Mouse (Mus musculus): ENCODE measurements around the gene Fank1.
A peak's percentile ranks its signal among the peaks of the same experiment; 100 is the strongest.

Gene Fank1

DNA sequence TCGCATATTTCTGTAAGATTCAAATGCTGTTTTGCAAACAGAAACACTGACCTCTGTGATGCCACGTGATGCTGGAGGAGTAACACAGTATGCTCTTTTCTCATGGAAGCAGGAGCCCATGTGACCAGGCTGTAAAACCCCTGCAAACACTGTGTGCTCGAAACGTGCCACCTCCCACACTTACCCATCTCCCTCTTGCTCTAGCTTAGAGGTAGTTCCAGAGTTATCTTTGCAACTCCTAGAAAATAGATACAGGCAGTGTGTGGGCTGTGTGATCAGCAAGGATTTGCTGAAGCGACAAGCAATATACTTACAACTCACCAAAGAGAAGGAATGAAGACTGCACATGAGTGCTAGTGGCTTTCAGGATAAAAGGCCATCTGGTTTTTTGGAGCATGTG lies 8.1 kb upstream of the Fank1 start:
- no peak for DNase-seq

DNA sequence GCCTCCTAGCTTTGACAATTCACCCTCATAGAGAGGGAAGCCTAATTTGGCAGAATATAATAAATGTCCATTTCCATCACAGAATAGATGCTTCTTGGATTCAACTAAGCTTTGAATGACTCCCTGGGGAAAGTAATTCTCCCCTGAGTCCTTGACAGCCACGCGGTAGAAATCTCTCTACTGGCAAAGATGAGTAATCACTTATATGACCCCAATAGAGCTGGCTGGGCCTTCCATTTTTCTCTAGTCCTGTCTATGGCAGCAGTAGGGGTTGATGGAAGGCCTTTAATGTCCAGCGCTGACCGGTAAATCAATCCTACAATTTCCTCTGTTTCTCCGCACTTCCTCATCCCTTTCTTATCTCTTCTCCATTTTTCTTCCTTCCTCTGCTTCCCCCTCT lies 1.5 kb upstream of the Fank1 start:
- DNase-seq, result no peak

DNA sequence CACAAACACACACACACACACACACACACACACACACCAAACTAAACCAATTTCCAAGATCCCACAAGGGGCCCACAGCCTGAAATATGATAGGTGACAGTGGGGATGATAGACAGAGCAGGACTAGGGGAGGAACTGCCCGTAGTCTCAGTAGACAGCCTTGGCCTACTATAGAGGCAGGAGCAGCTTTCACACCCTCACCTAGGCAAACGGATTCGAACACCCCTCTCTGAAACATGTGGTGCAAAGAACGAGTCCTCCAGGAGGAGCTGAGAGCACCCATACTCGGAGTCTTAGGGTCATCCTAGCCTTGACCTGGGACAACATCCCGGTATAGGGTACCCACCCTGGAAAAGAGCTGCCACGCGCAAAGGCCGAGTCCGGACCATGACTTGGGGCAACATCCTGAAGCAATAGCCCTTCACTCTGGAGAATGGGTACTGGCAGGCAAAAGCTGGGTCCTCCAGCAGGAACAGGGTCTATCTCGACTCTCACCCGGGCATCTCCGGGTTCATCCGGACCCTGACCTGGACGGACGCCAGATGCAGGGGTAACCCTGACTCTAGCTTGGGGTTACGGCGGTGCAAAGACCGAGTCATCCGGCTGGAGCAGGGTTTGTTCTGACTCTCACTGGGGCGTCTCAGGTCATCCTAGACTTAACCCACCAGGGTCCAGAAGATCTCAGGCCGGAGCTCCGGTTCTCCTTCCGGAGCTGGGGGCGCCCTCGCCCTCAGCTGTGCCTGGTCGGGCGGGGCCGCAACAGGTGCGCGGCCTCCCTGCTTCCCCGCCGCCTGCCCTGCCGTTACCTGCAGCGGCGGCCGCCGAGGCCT lies 650 bp upstream of the Fank1 start:
- DNase-seq, result peak in 1 of 2 experiments; percentile 45

DNA sequence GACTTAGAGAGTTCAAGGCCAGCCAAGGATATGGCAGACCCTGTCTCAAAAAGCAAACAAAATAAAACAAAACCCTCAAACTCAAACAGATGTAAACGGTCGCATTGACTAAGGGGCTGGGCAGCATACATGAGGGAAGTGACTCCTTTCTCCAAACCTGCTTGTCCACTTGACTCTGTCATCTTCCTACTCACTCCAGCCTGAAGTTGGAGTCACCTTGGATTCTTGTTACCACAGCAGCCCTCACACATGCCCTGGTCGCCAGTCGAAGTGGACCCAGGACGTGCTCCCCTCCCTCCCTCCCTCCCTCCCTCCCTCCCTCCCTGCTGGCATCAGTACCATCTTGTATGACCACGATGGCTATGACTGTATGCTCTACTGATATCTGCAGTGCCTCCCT lies 4.9 kb downstream of the Fank1 start:
- DNase-seq, result no peak

DNA sequence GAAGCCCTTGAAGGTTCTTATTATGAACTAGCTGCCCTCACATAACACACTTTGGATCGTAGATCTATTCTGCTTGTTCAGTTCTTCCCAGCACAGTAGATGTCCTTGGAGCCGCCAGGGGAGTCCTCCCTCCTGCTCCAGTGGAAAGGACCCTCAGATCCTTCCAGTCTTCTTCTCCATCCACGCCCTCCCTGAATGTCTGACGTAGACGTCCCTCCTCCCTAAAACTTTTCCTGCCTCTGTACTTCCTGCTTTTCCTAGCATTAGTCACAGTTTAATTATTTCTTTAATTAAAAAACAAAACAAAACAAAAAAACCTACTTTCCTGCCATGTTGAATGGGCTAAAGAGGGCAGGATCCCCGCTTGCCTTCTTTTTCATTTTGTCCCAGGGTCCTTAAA lies 5.3 kb downstream of the Fank1 start:
- DNase-seq, result no peak

- peak; percentile 55 to 78 for DNase-seq
Observed at GRCm38 (mm10) chr7:133782717-133783435, 6.2 kb downstream of the Fank1 start, which contains the start of gene Dhx32. Dhx32 (minus strand) TSS chr7:133782726.

DNA sequence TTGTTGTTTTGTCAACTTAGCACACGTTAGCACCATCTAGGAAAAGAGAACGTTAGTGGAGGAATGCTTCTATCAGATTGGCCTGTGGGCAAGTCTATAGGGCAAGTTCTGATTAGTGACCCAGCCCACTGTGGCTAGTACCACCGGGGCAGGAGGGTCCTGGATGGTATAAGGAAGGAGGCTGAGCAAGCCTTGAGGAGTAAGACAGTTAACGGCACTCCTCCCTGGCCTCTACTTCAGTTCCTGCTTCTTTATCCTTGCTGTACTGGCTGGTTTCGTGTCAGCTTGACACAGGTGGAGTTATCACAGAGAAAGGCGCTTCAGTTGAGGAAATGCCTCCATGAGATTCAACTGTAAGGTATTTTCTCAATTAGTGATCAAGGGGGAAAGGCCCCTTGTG lies 10.9 kb downstream of the Fank1 start:
- DNase-seq, result no peak

DNA sequence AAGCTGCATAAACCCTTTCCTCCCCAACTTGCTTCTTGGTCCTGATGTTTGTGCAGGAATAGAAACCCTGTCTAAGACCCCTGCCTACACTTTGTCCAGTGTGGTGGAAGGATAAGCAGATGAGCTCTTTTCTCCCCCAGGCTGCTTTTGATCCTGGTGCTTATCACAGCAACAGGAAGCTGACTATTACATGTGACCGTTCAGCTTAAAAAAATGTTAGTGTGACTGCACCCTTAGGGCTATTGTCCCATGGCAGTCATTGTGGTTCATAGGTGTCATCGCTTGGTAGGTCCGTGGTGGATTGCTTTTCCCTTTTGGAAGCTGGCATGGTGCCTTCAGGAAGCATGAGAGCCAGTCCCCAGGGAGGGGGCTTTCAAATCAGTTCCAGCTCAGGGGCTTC lies 11.5 kb downstream of the Fank1 start:
- no peak for DNase-seq

GRCm38 (mm10) chr7:133790171-133790570 lies 13.5 kb downstream of the Fank1 start:
- no peak for DNase-seq

DNA sequence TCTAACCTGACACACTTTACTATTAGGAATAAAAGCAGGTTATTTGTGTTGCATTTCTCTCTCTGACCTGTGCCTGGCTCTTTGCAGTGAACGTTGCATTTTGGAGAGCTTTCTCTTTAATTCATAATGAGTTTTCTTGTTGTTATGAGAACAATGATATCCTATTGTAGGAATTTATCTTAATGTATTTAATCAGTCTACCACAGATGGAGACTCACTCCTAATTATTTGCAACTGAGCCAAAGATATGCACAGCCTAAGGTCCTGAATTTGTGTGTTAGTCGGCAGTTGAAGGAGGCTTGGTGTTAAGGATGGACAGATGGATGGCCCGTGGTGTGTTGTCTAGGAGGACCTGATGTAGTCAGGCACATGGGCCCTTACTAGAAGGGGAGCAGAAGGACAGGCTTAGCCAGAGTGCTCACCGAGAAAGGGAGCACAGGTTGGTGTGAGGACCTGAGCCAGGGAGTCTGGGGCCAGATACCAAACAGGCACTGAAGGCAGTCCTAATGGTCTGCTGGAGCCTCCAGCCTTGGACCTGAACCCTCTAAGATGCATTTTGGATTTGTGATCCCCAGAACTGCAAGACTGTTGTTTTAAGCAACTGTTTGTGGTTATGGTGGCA lies 14.1 kb downstream of the Fank1 start:
- no peak for DNase-seq

DNA sequence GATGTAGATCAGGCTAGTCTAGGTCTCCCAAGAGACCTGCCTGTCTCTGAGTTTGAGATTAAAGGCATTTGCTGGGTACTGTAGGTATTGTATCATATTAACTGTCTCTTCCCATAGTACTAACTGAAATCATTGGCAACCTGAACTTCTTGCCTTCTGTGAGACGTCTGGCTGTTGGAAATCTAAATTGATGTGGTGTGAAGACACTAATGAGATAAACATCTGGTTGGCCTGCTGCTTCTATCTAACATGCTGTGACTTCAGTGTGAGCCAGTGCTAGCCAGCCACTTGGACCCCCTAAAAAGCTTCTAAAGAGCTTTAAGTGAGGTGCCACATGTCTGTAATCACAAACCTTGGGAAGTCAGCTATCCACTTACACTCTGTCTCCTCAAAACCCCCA lies 16.1 kb downstream of the Fank1 start:
- no peak for DNase-seq

DNA sequence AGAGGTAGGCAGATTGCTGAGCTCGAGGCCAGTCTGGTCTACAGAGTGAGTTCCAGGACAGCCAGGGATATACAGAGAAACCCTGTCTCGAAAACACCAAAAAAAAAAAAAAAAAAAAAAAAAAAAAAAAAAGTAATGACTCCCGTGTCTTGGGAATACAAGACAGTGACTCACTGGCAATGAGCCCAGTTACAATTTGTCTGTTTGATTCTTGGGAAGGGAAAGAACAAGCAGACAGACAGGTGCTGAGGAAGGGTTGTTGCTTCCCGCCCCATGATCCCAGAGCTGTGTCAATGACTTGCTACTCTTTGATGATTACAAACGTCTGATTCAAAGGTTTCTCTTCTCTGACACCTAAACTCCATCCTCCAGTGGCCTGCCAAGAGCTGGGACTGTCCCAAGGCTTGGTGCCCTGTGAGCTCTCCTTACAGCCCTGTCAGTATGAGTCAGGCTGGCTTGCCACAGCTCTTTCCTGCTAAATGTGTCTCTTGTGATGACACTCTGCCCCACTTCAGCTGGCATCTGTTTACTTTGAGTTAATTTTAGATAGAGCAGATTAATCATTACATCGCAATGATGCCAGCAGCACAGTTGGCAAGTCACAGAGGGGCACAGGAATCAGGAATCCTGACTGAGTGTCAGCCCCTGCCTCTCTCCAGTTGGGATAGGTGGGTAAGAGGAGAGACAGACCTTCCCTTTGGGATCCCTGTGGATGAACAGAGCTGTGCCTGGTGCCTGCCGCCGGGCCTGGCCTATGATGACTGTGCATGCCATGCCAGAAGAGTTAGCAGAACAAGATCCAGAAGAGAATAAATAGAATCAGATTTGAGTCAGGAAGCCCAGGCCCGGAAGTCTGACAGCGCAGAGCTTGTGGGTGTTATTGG lies 16.8 kb downstream of the Fank1 start:
- DNase-seq, result peak; percentile 78 to 87

DNA sequence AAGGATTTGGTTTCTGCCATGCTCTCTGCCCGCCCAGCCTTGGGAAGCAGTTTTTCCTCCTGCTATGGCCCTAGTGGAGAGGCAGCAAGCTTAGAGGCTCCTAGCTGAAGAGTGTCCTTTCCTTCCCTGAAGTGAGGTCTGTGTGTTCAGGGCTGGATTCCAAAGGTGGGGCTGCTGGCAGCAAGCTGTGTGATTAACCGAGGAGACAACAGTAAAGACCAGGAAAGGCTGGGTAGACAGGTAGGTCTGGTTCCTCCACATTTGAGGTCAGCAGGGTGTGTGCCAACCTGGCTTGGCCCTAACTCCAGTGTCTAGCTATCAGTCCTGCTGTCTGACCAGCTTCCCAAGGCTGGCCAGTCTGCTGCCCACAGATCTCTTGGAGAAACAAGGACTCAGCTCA lies 18.1 kb downstream of the Fank1 start:
- DNase-seq, result peak in 1 of 2 experiments; percentile 25

DNA sequence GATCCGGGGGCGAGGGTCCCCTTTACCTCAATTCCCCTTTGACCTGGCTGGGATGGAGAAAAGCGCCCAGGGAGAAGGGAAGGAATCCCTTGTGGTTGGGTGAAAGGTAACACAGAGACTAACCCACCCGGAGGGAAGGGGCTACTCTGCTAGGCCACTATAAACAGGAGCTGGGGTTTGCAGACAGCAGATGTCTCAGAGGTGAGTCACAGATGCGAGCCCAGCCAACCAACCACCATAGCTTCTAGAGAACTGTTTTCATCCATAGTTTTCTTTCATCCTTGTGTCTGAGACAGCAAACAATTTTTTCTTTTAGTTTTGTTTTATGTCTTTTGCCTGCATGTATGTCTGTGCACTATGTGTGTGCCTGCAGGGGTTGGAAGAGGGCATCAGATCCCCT lies 23.3 kb downstream of the Fank1 start:
- no peak for DNase-seq

DNA sequence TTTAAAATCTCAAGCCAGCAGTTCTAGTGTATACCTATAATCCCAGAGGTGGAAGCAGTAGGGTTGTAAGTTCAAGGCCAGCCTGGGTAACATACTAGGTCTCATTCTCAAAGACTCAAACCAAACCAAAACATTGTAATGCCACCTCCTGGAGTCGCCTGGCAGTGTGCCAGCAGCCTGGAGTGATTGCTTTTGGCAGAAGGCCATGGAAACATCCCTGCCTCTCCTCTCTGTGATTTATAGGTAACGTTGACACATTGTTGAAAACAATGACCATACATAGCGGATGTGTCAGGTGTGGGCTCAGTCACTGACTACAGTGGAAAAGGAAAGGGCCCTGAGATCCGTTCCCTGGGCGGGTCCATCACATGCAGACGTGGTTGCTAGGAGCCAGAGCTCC lies 25.2 kb downstream of the Fank1 start:
- peak in 1 of 2 experiments; percentile 38 for DNase-seq

GRCm38 (mm10) chr7:133805614-133806175 lies 29.0 kb downstream of the Fank1 start:
- peak; percentile 40 to 81 for DNase-seq

- no peak for DNase-seq
Observed at GRCm38 (mm10) chr7:133812927-133813326, 36.3 kb downstream of the Fank1 start.

DNA sequence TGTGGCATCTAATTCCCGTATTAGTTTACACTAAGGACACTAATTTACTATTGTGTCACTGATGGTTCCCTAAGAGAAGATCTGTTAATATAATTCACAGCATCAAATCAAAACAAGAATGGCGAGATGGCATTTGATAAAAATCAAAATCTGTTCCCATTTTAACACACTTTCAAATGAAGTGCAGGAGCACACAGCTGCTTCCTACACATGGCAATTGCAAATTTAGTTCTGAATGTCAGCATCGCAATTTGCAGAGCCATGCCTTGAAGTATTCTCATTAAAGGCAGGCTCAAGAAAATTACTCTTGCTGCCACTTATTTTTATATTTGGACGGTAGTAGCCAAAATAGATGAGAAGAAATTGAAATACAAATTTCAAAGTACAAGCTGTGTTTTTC lies 36.7 kb downstream of the Fank1 start:
- DNase-seq, result no peak

- DNase-seq, result no peak
Observed at GRCm38 (mm10) chr7:133823751-133824150, 47.1 kb downstream of the Fank1 start.

DNA sequence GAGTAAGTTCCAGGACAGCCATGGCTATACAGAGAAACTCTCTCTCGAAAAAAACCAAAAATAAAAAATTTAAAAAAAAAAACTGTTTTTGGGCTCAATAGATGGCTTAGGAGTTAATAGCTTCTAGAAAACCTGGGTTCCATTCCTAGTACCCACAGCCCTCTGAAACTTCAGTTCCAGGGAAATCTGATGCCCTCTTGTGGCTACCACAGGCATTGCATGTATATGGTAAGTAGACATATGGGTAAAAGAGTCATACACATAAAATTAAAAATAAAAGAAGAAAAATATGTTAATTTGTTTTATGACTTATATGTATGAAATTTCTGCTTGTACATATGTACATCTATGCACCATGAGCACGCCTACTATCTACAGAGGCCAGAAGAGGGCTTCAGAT lies 47.9 kb downstream of the Fank1 start:
- DNase-seq, result peak in 1 of 2 experiments; percentile 39

DNA sequence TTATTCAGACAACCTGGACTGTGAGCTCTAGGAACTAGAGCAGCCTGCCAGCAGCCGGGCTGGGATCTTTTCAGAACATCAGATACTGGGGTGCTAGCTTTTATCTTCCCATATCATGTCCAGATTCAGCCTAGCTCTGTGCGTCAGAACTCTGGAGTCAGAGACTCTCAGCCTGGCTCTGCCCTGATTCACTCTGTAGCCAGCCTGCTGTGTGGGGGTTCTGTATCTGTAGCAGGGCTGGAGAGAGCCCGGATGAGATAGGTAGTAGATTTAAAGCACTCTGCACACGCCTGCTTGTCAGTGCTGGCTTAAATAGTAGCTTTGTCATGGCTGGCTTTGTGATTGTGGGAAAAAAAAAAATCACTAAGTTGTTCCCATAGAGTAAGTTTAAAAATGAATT lies 51.9 kb downstream of the Fank1 start:
- DNase-seq, result no peak

DNA sequence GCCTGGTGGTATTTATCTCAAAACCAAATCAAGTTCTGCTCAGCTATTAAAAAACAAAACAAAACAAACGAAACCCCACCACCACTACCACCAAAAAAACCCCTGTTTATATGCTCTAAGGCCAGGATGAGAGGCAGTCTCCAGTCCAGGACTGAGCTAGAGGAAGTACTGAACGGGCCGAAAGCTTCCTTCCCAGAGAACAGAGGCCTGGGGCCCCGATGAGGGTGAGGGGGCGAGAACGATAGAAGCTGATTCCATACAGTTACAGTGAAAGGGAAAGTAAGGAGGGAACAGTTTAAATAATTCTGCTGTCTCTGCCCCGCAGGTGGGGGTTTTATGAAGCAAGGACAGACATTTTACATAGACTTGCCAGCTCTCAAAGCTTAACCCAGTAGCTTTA lies 52.9 kb downstream of the Fank1 start:
- DNase-seq, result no peak

All from kidney, adult 8-10 months (tissue).